Mouse (Mus musculus): ENCODE data around the gene Gm10272.

GRCm38 (mm10) chr10:77673765-77674164, 32.7 kb upstream of the Gm10272 start:
- TF ChIP-seq CTCF (IDR thresholded peaks at IDR 0.05), result no peak
- TF ChIP-seq POLR2A (IDR thresholded peaks at IDR 0.05; ENCODE audit: insufficient read depth, low read depth, low read length), result no peak
- no peak for TF ChIP-seq EP300 (IDR thresholded peaks at IDR 0.05; ENCODE audit: insufficient read depth, low read depth, low read length)
